Mouse (Mus musculus): ENCODE results near the gene Uncx. TPM values are rescaled to one million over a fixed set of nuclear protein-coding genes. Genes with fewer than 3 reads are reported as not detected.
A peak's percentile ranks its signal among the peaks of the same experiment; 100 is the strongest.

The Uncx gene
- total RNA-seq, 2 experiments from 2014 or later = not detected

- DNase-seq = no peak
Measured at GRCm38 (mm10) chr5:139542556-139542955, 738 bp upstream of the Uncx start.

GRCm38 (mm10) chr5:139543650-139544270 is 466 bp downstream of the Uncx start:
- peak in 1 of 2 experiments; percentile 18 for DNase-seq

- DNase-seq = peak in 1 of 2 experiments; percentile 28
Measured at GRCm38 (mm10) chr5:139544271-139545135, 1.2 kb downstream of the Uncx start.

- DNase-seq = no peak
Measured at GRCm38 (mm10) chr5:139545221-139545620, 1.9 kb downstream of the Uncx start.

- DNase-seq = no peak
Measured at GRCm38 (mm10) chr5:139545673-139546335, 2.5 kb downstream of the Uncx start.

- DNase-seq = no peak
Measured at GRCm38 (mm10) chr5:139546336-139546770, 3.1 kb downstream of the Uncx start.

GRCm38 (mm10) chr5:139546771-139547420 is 3.6 kb downstream of the Uncx start:
- no peak for DNase-seq

GRCm38 (mm10) chr5:139547421-139547931 is 4.2 kb downstream of the Uncx start:
- DNase-seq = no peak

GRCm38 (mm10) chr5:139553446-139554273 is 10.4 kb downstream of the Uncx start:
- no peak for DNase-seq

- DNase-seq = no peak
Measured at GRCm38 (mm10) chr5:139554478-139555335, 11.4 kb downstream of the Uncx start.

GRCm38 (mm10) chr5:139555476-139556115 is 12.3 kb downstream of the Uncx start:
- no peak for DNase-seq

GRCm38 (mm10) chr5:139556116-139556678 is 12.9 kb downstream of the Uncx start:
- no peak for DNase-seq

- no peak for DNase-seq
Measured at GRCm38 (mm10) chr5:139557079-139557478, 13.8 kb downstream of the Uncx start.

- peak in 1 of 2 experiments; percentile 23 for DNase-seq
Measured at GRCm38 (mm10) chr5:139557531-139558467, 14.5 kb downstream of the Uncx start.

- DNase-seq = peak; percentile 58 to 65
Measured at GRCm38 (mm10) chr5:139558468-139558804, 15.1 kb downstream of the Uncx start.

GRCm38 (mm10) chr5:139558917-139559660 is 15.8 kb downstream of the Uncx start:
- peak; percentile 30 to 41 for DNase-seq

GRCm38 (mm10) chr5:139559782-139560181 is 16.5 kb downstream of the Uncx start:
- no peak for DNase-seq

Measured in heart, adult 18-20 months (tissue).